Mouse (Mus musculus) gonadal fat pad, adult 2 months (tissue): ENCODE measurements around the gene Olfr1393. TPM values are rescaled to one million over a fixed set of nuclear protein-coding genes. Genes with fewer than 3 reads are reported as not detected.
"Not testable (repeated sequence)": the region's sequence is repeated elsewhere in the genome, so short reads cannot be mapped to it uniquely, and the experiment has no call there.

Source experiments
- DNase-seq: peaks from one replicate; pipeline ENCODE4 v3.0.0-alpha.2; 2012; ENCODE audit warnings: low read depth
- polyA plus RNA-seq: library from polyadenylated mRNA; depleted of rRNA; stranded (reverse); fragments of >200 nt; gene quantifications from 2 replicates; pipeline ENCODE4 v1.2.3, GENCODE M21; 2012; rRNA removed

Olfr1393 gene
- polyA plus RNA-seq, 1 experiment, result 0.09 TPM

DNA sequence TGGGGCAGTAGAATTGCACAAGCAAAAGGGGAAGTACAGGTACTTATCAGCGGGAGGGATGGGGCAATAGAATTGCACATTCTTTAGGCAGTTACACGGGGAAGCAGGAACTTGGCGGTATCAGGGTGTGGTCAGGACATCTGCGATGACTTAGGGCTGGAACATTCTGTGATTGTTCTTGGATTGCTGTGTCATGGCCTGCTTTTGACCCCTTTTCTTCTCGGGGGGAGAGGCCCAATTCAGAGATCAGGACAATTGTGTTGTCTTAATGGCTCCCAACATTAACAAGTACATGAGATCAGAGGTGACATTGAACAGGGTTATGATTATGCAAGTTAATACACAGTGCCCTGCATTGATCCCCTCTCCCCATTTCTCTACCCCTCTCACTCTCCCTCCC is 30.4 kb downstream of the Olfr1393 start:
- not testable (repeated sequence) for DNase-seq

DNA sequence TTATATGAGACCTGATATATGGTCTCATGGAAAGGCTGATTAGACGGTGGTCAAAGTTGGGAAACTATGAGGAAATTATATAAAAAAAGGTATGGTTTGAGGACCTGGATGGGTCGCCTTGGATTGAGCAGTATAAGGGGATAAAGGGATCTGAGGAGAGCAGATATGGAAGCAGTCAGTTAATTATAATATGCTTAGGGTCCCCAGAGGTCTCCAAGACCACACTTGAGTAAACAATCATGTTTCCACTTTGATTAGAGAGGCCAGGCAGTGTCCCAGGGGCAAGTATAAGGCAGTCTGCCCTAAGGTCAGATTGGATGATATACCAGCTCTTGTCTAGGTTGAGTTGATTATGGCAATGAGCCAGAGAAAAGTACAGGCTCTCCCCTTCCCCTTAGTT is 44.3 kb downstream of the Olfr1393 start, which contains the start of gene Olfr1391:
Olfr1391 (plus strand) TSS at position 301 of the 400 bp plus-strand sequence.
- no peak for DNase-seq

DNA sequence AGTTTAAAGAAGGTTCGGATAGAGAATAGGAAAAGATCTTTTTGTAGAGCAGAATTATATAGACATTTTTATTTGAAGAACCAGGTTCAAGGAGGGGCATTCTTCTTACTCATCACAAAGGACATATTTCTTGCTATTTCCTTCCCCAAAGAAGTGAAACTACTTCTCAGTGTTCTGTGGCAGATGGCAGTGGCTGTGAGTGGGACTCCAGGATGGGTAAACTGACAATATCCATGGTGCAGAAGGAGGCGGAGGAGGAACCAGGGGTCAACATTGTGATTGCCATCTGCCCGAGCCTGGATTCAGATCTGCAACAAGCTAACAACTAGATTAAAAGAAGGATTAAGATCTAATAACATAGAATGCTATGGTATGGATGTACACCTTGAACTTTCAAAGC is 48.6 kb downstream of the Olfr1393 start:
- DNase-seq, result no peak

- DNase-seq, result no peak
Observed at GRCm38 (mm10) chr11:49329686-49330085, 51.6 kb downstream of the Olfr1393 start.

Other genes starting within 250 kb of the Olfr1393 start
- gene 9930111J21Rik2, start 227.1 kb upstream of the Olfr1393 start, polyA plus RNA-seq, result 1.9 and 2.1 TPM in 2 replicates
- 3.8 and 6.6 TPM in 2 replicates for gene Tgtp2, start 214.1 kb upstream of the Olfr1393 start, polyA plus RNA-seq
- 3.7 and 4.8 TPM in 2 replicates for gene Ifi47, start 201.7 kb upstream of the Olfr1393 start, polyA plus RNA-seq
- gene Olfr1396, start 163.4 kb upstream of the Olfr1393 start, polyA plus RNA-seq, result 0.27 and 0.38 TPM in 2 replicates
- gene Olfr1395, start 136.0 kb upstream of the Olfr1393 start, polyA plus RNA-seq, result 0.12 TPM in 1 of 2 replicates, not detected in the other
- gene Olfr1394, start 123.9 kb upstream of the Olfr1393 start, polyA plus RNA-seq, result not detected in 2 replicates
- gene Btnl9, start 91.1 kb upstream of the Olfr1393 start, polyA plus RNA-seq, result 14.9 and 19.2 TPM in 2 replicates
- 3.0 and 3.4 TPM in 2 replicates for gene Zfp62, start 75.0 kb upstream of the Olfr1393 start, polyA plus RNA-seq
- gene Mgat1, start 34.1 kb upstream of the Olfr1393 start, polyA plus RNA-seq, result 113 and 126 TPM in 2 replicates
- gene Olfr1392, start 7.0 kb downstream of the Olfr1393 start, polyA plus RNA-seq, result 0.04 and 0.05 TPM in 2 replicates
- gene Olfr10, start 26.4 kb downstream of the Olfr1393 start, polyA plus RNA-seq, result not detected in 2 replicates
- gene Olfr1391, start 44.4 kb downstream of the Olfr1393 start, polyA plus RNA-seq, result not detected in 2 replicates
- not detected in 2 replicates for gene Olfr1390, start 56.9 kb downstream of the Olfr1393 start, polyA plus RNA-seq
- gene Olfr1389, start 144.8 kb downstream of the Olfr1393 start, polyA plus RNA-seq, result not detected in 2 replicates
- gene Olfr1388, start 158.3 kb downstream of the Olfr1393 start, polyA plus RNA-seq, result 0.63 and 1.9 TPM in 2 replicates
- not detected in 2 replicates for gene Olfr1387, start 177.0 kb downstream of the Olfr1393 start, polyA plus RNA-seq
- gene Olfr1386, start 186.7 kb downstream of the Olfr1393 start, polyA plus RNA-seq, result not detected in 2 replicates
- gene Olfr1385, start 210.8 kb downstream of the Olfr1393 start, polyA plus RNA-seq, result not detected in 2 replicates
- gene Olfr1384, start 228.4 kb downstream of the Olfr1393 start, polyA plus RNA-seq, result not detected in 2 replicates
- not detected in 2 replicates for gene Olfr1383, start 241.3 kb downstream of the Olfr1393 start, polyA plus RNA-seq
- gene Olfr1382, start 249.9 kb downstream of the Olfr1393 start, polyA plus RNA-seq, result not detected in 2 replicates